Mouse (Mus musculus) hindbrain, embryonic 11.5 days (tissue): ENCODE data around the gene Cdc42ep1. TPM values are rescaled to one million over a fixed set of nuclear protein-coding genes. Genes with fewer than 3 reads are reported as not detected.

Experiments used
- ATAC-seq: fragments of 200-750 bp; cut with Nextera tagmentation; 2 replicates; pipeline ENCODE4 v1.8.0; 2017; ENCODE audit warnings: mild to moderate bottlenecking, moderate TSS enrichment, moderate library complexity; ENCODE audit not compliant: low FRiP score
- DNase-seq: peaks from one replicate; pipeline ENCODE4 v3.0.0-alpha.2; 2015; ENCODE audit warnings: low spot score
- H3K27ac ChIP-seq: fragments of 300-500 bp; sonication (generic); 2 replicates; pipeline ENCODE4 v1.5.1; 2014; ENCODE audit warnings: mild to moderate bottlenecking, low read depth, low read length
- H3K27me3 ChIP-seq: fragments of 300-500 bp; sonication (generic); 2 replicates; pipeline ENCODE4 v1.6.1; 2014; ENCODE audit warnings: mild to moderate bottlenecking, low read length, moderate library complexity, mixed read lengths; ENCODE audit not compliant: control insufficient read depth, insufficient read depth
- H3K36me3 ChIP-seq: fragments of 300-500 bp; sonication (generic); 2 replicates; pipeline ENCODE4 v1.6.1; 2014; ENCODE audit warnings: mild to moderate bottlenecking, low read length, moderate library complexity, mixed read lengths; ENCODE audit not compliant: control insufficient read depth, insufficient read depth
- H3K4me1 ChIP-seq: fragments of 300-500 bp; sonication (generic); replicated peaks from 2 replicates; pipeline ENCODE4 v1.6.1; 2014; ENCODE audit warnings: low read length, mixed read lengths; ENCODE audit not compliant: control insufficient read depth, insufficient read depth
- H3K4me2 ChIP-seq: fragments of 300-500 bp; sonication (generic); replicated peaks from 2 replicates; pipeline ENCODE4 v1.6.1; 2014; ENCODE audit warnings: mild to moderate bottlenecking, low read depth, low read length
- H3K4me3 ChIP-seq: fragments of 300-500 bp; sonication (generic); 2 replicates; pipeline ENCODE4 v1.5.1; 2014; ENCODE audit warnings: low read depth, low read length
- H3K9ac ChIP-seq: fragments of 300-500 bp; sonication (generic); 2 replicates; pipeline ENCODE4 v1.6.1; 2014; ENCODE audit warnings: low read depth, low read length
- H3K9me3 ChIP-seq: fragments of 300-500 bp; sonication (generic); 2 replicates; pipeline ENCODE4 v1.6.1; 2016; ENCODE audit warnings: low read length; ENCODE audit not compliant: control insufficient read depth
- WGBS: fragments of 180-500 bp; shearing (Covaris S2); extraction: QIAGEN DNeasy Blood & Tissue Kit; methylation state at CpG from one replicate; pipeline ENCODE4 v1.1.7; 2014; 5-methylcytosine and 5-hydroxymethylcytosine counted together
- polyA plus RNA-seq: library from polyadenylated mRNA; unstranded; fragments of >200 nt; fragmentation: Nextera tagmentation; extraction: Ambion mirVana; gene quantifications from 2 replicates; pipeline ENCODE4 v1.2.1, GENCODE M21; 2014

Gene Cdc42ep1
- polyA plus RNA-seq: 7.8 and 9.1 TPM in 2 replicates

DNA sequence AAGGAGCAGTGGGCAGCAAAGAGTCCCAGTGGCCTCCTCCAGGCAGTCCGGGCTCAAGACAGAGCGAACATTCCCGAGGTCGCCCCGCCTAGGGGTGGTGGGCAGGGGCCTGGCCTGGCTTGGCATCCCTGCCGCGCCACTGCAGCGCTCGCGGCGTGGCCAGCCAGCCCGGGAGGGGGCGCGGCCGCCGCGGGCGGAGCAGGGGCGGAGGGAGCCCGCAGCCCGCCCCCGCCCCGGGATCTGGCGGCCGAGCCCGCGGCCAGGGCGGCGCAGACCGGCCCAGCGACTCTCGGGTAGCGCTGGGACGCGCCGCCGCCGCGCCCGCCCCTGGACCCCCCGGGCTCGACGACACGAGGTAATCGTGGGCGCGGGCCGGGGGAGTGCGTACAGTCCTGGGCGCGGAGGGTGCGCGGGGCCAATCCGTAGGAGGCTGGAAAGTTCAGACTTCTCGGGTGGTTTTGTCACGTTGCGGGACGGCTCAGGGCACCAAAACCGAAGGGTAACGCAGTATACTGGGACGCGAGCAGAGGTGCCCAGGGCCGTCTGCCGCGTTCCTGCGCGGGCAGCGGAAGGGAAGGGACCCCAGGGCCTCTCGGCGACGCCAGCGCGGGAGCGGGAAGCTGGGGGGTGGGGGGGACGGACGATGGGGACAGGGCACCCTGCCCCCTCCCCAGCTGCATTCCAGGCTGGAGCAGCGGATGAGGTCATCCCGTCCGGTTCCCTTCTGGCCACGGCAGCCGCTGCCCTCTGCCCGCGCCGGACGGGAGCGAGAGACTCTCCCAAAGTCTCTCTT, at the start of gene Cdc42ep1:
TSS of gene Cdc42ep1 (plus strand) at position 254 of the 793 bp plus-strand sequence.
- peak within 1 kb of the TSS; percentile 35 for H3K4me3 ChIP-seq
- no peak within 1 kb of the TSS for H3K27ac ChIP-seq
- no peaks in the 10 kb centered on the region for H3K36me3 ChIP-seq
- peak within 1 kb of the TSS; percentile 87 for H3K4me2 ChIP-seq
- no peaks in the 10 kb centered on the region for H3K9me3 ChIP-seq
- DNase-seq (peak; percentile 63), ATAC-seq (peak; percentile 43; the same call in 1 of the 2 replicates)
- peak within 1 kb of the TSS; percentile 64 for H3K9ac ChIP-seq
- WGBS: under 1% methylated on average over 66 of the region's 86 CpGs
- peaks cover 20% of the 10 kb centered on the region for H3K27me3 ChIP-seq
- peaks cover 12% of the 10 kb centered on the region for H3K4me1 ChIP-seq

DNA sequence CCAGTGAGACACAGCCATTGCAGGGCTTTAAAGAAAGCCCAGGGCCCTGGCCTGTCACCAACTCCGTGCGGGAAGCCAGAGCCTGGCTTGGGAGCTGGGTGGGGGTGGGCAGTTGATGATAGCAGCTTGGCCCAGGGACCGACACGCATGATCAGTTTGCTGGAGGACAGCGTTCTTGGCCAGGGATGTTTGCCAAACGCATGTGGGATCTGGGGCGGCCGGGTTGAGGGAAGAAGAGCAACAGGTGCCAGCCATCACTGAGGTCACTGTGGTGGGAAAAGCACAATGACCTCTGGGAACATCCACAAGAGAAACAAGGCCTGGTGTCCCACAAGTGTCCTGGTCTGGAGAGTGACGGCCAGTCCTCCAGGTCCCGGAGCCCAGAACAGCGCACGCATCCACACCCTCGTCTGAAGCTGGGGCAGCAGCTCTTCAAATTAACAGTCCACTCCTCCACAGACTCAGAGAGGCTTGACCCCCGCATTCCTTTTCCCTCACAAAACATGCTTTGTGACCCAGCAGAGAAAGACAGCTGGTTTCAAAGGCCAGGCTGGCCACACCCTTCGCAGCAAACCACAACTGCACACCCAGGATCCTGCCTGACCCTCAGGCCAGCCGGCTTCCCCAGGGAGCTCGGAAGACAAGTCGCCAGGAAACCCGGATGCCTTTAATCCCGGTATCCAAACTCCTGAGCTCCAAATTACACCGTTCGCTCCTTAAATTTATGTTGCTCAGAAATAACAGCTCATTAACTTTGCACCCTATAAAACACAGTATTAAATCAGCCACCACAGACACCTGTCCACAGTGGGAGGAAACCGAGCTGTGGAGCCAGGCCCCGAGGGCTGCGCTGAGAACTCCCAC, 46.0 kb upstream of the Cdc42ep1 start:
- WGBS: 38% methylated on average over 25 of the region's 25 CpGs
- no peak overlapping the region for H3K4me3 ChIP-seq
- no peak overlapping the region for H3K9ac ChIP-seq
- no peak overlapping the region for H3K27ac ChIP-seq
- no peaks in the 10 kb centered on the region for H3K36me3 ChIP-seq
- DNase-seq (peak; percentile 20), ATAC-seq (no peak)
- no peak overlapping the region for H3K4me2 ChIP-seq
- peaks cover 3% of the 10 kb centered on the region for H3K27me3 ChIP-seq
- H3K9me3 ChIP-seq: no peaks in the 10 kb centered on the region
- H3K4me1 ChIP-seq: peaks cover 5% of the 10 kb centered on the region; the same call in 1 of the 2 replicates

DNA sequence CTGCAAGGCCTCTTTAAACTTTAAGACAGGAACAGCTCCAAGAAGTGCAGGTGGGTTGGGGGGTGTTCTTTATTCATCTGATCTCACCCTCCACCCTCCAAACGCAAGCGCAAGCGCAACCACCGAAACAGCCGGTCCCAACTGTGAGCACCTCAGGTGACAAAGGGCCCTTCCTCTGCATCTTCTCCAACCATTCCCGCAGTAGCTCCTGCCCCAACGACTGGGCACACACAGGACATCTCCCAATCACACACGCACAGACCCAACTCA, 45.4 kb upstream of the Cdc42ep1 start:
- no peak overlapping the region for H3K27ac ChIP-seq
- peaks cover 7% of the 10 kb centered on the region for H3K27me3 ChIP-seq

DNA sequence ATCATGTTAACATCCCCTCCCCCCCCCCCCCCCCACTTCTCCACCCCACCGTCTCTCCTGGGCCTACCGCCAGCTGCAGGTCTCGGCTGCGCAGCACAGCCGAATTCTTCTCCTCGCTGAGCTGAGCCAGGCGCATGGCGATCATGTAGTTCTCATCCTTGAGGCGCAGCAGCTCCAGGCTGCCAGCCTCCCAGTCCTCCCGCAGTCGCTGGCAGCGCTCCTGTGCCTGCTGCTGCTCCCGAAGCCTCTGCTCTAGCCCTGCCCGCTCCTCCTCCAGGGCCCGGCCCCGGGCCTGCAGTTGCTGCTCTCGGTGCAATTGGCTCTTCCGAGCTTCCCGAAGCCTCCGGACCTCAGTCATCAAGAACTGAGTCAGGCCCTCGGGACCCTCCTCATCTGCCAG, 43.4 kb upstream of the Cdc42ep1 start:
- no peak overlapping the region for H3K4me3 ChIP-seq
- no peaks in the 10 kb centered on the region for H3K36me3 ChIP-seq
- no peak overlapping the region for H3K9ac ChIP-seq
- peaks cover 22% of the 10 kb centered on the region for H3K27me3 ChIP-seq
- 66% methylated on average over 21 of the region's 21 CpGs for WGBS
- ATAC-seq (no peak), DNase-seq (no peak)
- no peak overlapping the region for H3K4me2 ChIP-seq
- H3K4me1 ChIP-seq: peaks cover 13% of the 10 kb centered on the region
- H3K9me3 ChIP-seq: no peaks in the 10 kb centered on the region
- no peak overlapping the region for H3K27ac ChIP-seq

More for the DNA sequence above, 45.4 kb upstream of the Cdc42ep1 start:
- H3K4me1 ChIP-seq: peaks cover 5% of the 10 kb centered on the region; the same call in 1 of the 2 replicates
- WGBS: 88% methylated on average over 8 of the region's 8 CpGs
- no peak overlapping the region for H3K4me2 ChIP-seq
- no peak overlapping the region for H3K9ac ChIP-seq
- no peak for ATAC-seq
- DNase-seq: no peak
- no peak overlapping the region for H3K4me3 ChIP-seq
- H3K36me3 ChIP-seq: no peaks in the 10 kb centered on the region
- no peaks in the 10 kb centered on the region for H3K9me3 ChIP-seq

DNA sequence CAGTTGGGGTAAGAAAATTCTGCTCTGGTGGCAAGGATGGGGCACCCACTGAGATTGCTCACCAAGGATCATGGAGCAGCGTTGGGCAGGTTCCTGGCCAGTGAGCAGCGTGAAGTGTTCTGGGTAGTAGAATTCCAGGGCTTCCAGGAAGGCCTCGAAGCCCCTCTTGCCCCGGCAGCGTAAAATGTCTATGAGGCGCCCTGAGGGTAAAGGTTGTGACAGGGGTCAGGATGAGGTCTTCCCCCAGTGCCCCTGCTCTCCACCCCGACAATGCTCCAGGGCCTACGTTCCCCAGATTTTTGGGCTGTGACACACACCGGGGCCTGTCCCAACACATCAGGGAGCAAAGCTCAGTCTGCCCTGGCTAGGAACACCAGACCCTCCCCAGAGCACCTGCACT, 40.9 kb upstream of the Cdc42ep1 start:
- Histone ChIP-seq H3K36me3 (no peaks in the 10 kb centered on the region), H3K4me1 (peaks cover 10% of the 10 kb centered on the region), H3K27me3 (peaks cover 23% of the 10 kb centered on the region), H3K9ac (no peak overlapping the region), H3K4me2 (no peak overlapping the region), H3K4me3 (no peak overlapping the region), H3K27ac (no peak overlapping the region), H3K9me3 (no peaks in the 10 kb centered on the region)
- WGBS: 59% methylated on average over 9 of the region's 9 CpGs
- ATAC-seq (no peak), DNase-seq (no peak)

DNA sequence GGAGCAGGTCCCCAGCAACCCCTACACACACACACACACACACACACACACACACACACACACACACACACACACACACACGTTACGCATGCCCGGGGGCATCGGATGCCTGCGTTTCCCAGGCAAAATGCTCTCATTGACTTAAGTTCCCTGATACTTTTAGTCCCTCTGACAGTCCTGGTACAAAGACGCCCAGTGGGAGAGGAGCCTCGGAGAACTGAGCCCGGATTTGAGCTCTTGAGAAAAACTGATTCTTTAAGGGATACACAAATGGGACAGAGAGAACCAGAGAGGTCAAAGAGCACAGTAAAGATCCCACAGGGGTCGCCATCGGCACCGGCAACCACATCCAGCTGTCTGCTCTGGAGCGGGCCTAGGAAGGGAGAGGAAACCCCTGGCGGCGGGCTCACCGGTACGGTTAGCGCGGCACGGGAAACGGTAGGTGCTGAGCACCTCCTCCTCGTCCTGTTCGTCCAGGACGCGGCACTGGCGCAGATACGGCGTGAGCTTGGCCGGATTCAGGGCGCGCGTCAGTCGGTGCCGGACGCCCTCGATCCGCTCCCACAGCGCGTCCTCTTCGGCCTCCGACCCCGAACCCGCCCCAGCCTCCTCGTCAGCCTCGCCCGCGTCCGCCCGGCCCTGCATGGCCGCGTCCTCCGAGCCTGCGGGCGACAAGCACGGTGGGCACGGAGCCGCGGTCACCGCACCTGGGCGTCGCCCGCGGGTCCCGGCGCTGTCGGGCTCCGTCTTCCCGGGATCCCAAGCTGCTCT, 40.3 kb upstream of the Cdc42ep1 start:
- ATAC-seq (0 out of 2 replicates have a peak, but pooled peaks have one; percentile 7), DNase-seq (peak; percentile 66)

DNA sequence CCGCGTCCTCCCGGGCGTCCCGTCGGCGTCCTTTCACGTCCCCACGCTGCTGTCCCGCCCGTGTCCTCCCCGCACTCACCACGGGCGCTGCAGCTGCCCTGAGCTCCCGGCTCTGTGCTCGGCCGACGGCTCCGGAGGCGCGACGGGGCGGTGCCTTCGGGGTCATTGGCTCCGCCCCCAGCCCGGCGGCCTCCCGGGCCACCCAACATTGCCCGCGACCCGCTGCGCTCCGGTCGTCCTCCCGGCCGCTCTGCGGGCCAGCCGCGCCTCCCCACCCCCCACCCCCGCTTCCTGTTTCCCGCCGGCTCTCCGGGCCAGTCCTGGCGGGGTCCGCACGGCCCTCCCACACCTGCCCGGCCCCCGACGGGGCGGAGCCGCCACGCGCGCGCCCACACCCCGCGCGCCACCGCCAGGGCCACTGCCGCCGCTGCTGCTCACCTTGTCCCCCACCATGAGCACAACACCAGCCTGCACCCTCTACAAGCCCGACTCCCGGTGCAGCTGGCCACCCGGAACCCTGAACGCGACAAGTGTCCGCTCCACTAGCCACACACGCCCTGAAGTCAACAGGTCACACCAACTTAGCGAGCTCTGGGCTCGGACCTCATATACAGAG, 39.5 kb upstream of the Cdc42ep1 start, which contains the start of gene Card10:
TSS of gene Card10 (minus strand) at position 267 of the 616 bp plus-strand sequence.
- Histone ChIP-seq H3K27me3 (peaks cover 23% of the 10 kb centered on the region), H3K27ac (no peak within 1 kb of the TSS), H3K4me2 (peak within 1 kb of the TSS; percentile 69), H3K36me3 (no peaks in the 10 kb centered on the region), H3K4me3 (peak within 1 kb of the TSS; percentile 44), H3K9me3 (no peaks in the 10 kb centered on the region), H3K9ac (peak within 1 kb of the TSS; percentile 52), H3K4me1 (peaks cover 10% of the 10 kb centered on the region)
- peak; percentile 53; the same call in 1 of the 2 replicates for ATAC-seq
- DNase-seq: no peak
- WGBS: under 1% methylated on average over 42 of the region's 70 CpGs

More for the DNA sequence above, 40.3 kb upstream of the Cdc42ep1 start:
- H3K4me2 ChIP-seq: peak overlapping the region; percentile 69
- peaks cover 23% of the 10 kb centered on the region for H3K27me3 ChIP-seq
- peak overlapping the region; percentile 44 for H3K4me3 ChIP-seq
- peak overlapping the region; percentile 52 for H3K9ac ChIP-seq
- no peaks in the 10 kb centered on the region for H3K36me3 ChIP-seq
- no peaks in the 10 kb centered on the region for H3K9me3 ChIP-seq
- 7% methylated on average over 46 of the region's 67 CpGs for WGBS
- peaks cover 10% of the 10 kb centered on the region for H3K4me1 ChIP-seq
- no peak overlapping the region for H3K27ac ChIP-seq

DNA sequence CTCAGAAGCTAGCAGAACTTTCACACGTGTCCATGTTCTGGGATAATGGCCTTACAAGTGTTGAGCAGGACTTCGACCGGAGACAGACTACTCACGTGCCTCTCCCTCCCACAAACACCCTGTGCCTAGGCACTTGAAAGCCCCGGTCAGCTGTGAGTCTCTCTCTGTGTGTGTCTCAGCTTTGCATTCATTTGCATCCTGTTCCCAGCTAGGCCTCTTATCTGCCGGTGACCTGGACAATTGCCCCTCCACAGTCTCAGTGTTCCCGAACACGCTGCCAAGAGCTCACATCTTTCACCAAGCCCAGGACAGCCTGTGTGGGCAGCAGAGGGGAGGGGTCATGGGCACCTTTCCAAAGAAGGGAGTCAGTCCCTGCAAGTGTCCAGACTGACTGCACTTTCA, 38.9 kb upstream of the Cdc42ep1 start:
- Histone ChIP-seq H3K4me1 (peaks cover 10% of the 10 kb centered on the region), H3K9me3 (no peaks in the 10 kb centered on the region), H3K27ac (no peak overlapping the region), H3K4me2 (no peak overlapping the region), H3K4me3 (no peak overlapping the region), H3K36me3 (no peaks in the 10 kb centered on the region), H3K9ac (no peak overlapping the region), H3K27me3 (peaks cover 23% of the 10 kb centered on the region)
- WGBS: 1% methylated on average over 8 of the region's 8 CpGs
- DNase-seq: peak; percentile 34
- no peak for ATAC-seq
